8 mouse cellular contexts compared by ENCODE assay signal in genomic region chr12:83689087-83689432, GRCm38 (mm10). TPM values are rescaled to one million over a fixed set of nuclear protein-coding genes. Genes with fewer than 3 reads are reported as not detected.
DNase-seq lines count a peak whose midpoint lies in the region; ATAC-seq and TF ChIP-seq lines count a peak whose summit lies in the region.

No protein-coding gene starts in this region.

- H3K9ac ChIP-seq in kidney, embryonic 14.5 days (ENCODE audit: low read depth, low read length) = peak overlapping the region; percentile 87
- peak overlapping the region; percentile 89 for H3K9ac ChIP-seq in hindbrain, embryonic 11.5 days (ENCODE audit: low read depth, low read length)

- no peaks in the 10 kb centered on the region; the same call in 1 of the 2 replicates for H3K36me3 ChIP-seq in kidney, embryonic 14.5 days (ENCODE audit: control insufficient read depth, insufficient read depth, low read length)
- H3K36me3 ChIP-seq in hindbrain, embryonic 11.5 days (ENCODE audit: control insufficient read depth, insufficient read depth, low read length) = no peaks in the 10 kb centered on the region
- peaks cover 17% of the 10 kb centered on the region for H3K36me3 ChIP-seq in midbrain, embryonic 10.5 days

- DNase-seq in kidney, postnatal 14 days = no peak
- DNase-seq in hindbrain, embryonic 11.5 days (ENCODE audit: low spot score) = no peak
- DNase-seq in midbrain, embryonic 10.5 days (ENCODE audit: low spot score) = no peak
- DNase-seq in frontal cortex, postnatal 36 days (ENCODE audit: low spot score in 2 of 2) = no peak
- DNase-seq in retina, postnatal 1 day = no peak
- no peak for DNase-seq in left cerebral cortex, adult 18-20 months (ENCODE audit: low spot score in 2 of 2)

- peak overlapping the region; percentile 75 for H3K4me2 ChIP-seq in kidney, embryonic 14.5 days (replicated peaks; ENCODE audit: low read depth, low read length)
- peak overlapping the region; percentile 74 for H3K4me2 ChIP-seq in hindbrain, embryonic 11.5 days (replicated peaks; ENCODE audit: low read depth, low read length)

- H3K9me3 ChIP-seq in kidney, embryonic 14.5 days (ENCODE audit: control insufficient read depth, low read length) = no peaks in the 10 kb centered on the region
- H3K9me3 ChIP-seq in hindbrain, embryonic 11.5 days (ENCODE audit: control insufficient read depth, low read length) = no peaks in the 10 kb centered on the region
- no peaks in the 10 kb centered on the region for H3K9me3 ChIP-seq in midbrain, embryonic 10.5 days (replicated peaks)

- peak overlapping the region; percentile 91; the same call in 1 of the 2 replicates for H3K27ac ChIP-seq in kidney, embryonic 14.5 days (ENCODE audit: low read depth, low read length)
- H3K27ac ChIP-seq in bone marrow macrophage, adult 2 months (ENCODE audit: insufficient read depth, low read depth, low read length) = peak overlapping the region; percentile 87
- H3K27ac ChIP-seq in hindbrain, embryonic 11.5 days (ENCODE audit: low read depth, low read length) = peak overlapping the region; percentile 85; the same call in 1 of the 2 replicates
- H3K27ac ChIP-seq in midbrain, embryonic 10.5 days (replicated peaks) = peak overlapping the region; percentile 94

- 22% methylated on average over 6 of the region's 6 CpGs for WGBS in kidney, embryonic 14.5 days
- WGBS in hindbrain, embryonic 11.5 days = 40% methylated on average over 6 of the region's 6 CpGs
- 43% methylated on average over 6 of the region's 6 CpGs for WGBS in midbrain, embryonic 10.5 days

- TF ChIP-seq POLR2A in bone marrow macrophage, adult 2 months (IDR thresholded peaks at IDR 0.05; ENCODE audit: borderline replicate concordance, low read depth, low read length) = no peak

- H3K27me3 ChIP-seq in kidney, embryonic 14.5 days (ENCODE audit: control insufficient read depth, insufficient read depth, low read length) = no peaks in the 10 kb centered on the region
- no peaks in the 10 kb centered on the region for H3K27me3 ChIP-seq in hindbrain, embryonic 11.5 days (ENCODE audit: control insufficient read depth, insufficient read depth, low read length)
- no peaks in the 10 kb centered on the region for H3K27me3 ChIP-seq in midbrain, embryonic 10.5 days (ENCODE audit: low read depth, poor library complexity, severe bottlenecking)

- no peak for TF ChIP-seq CTCF in bone marrow macrophage, adult 2 months (IDR thresholded peaks at IDR 0.05; ENCODE audit: low read depth, low read length)

- no peak for ATAC-seq in kidney, embryonic 14.5 days (ENCODE audit: low FRiP score, low TSS enrichment)
- ATAC-seq in hindbrain, embryonic 11.5 days (ENCODE audit: low FRiP score) = no peak

- peak overlapping the region; percentile 95 for H3K4me3 ChIP-seq in kidney, embryonic 14.5 days (ENCODE audit: low read length)
- peak overlapping the region; percentile 73 for H3K4me3 ChIP-seq in bone marrow macrophage, adult 2 months (ENCODE audit: insufficient read depth, low read length)
- peak overlapping the region; percentile 92 for H3K4me3 ChIP-seq in hindbrain, embryonic 11.5 days (ENCODE audit: low read depth, low read length)
- peak overlapping the region; percentile 90 for H3K4me3 ChIP-seq in midbrain, embryonic 10.5 days

- peaks cover 17% of the 10 kb centered on the region; the same call in 1 of the 2 replicates for H3K4me1 ChIP-seq in kidney, embryonic 14.5 days (ENCODE audit: control insufficient read depth, insufficient read depth, low read length)
- H3K4me1 ChIP-seq in bone marrow macrophage, adult 2 months (ENCODE audit: control insufficient read depth, insufficient read depth, low read length) = peaks cover 31% of the 10 kb centered on the region
- H3K4me1 ChIP-seq in hindbrain, embryonic 11.5 days (replicated peaks; ENCODE audit: control insufficient read depth, insufficient read depth, low read length) = no peaks in the 10 kb centered on the region
- H3K4me1 ChIP-seq in midbrain, embryonic 10.5 days = peaks cover 28% of the 10 kb centered on the region

RNA-seq across cellular contexts. Expression of gene Psen1, which starts 1.1 kb away (rescaled TPM):
- polyA plus RNA-seq in kidney, embryonic 14.5 days (2014; fragmentation: Nextera tagmentation; extraction: Ambion mirVana) = 43.2 and 72.9 TPM in 2 replicates
- 83.6 and 85.8 TPM in 2 replicates for polyA plus RNA-seq in bone marrow macrophage, adult 2 months (2012; ENCODE audit: insufficient read depth, insufficient read length, missing spikeins)
- polyA plus RNA-seq in hindbrain, embryonic 11.5 days (2014; fragmentation: Nextera tagmentation; extraction: Ambion mirVana) = 76.3 and 76.6 TPM in 2 replicates
- 68.7 and 70.0 TPM in 2 replicates for polyA plus RNA-seq in midbrain, embryonic 10.5 days (2016; fragmentation: Nextera tagmentation; extraction: Ambion mirVana)
- total RNA-seq in left cerebral cortex, adult 18-20 months (2021) = 10 to 100 TPM; 59.4 to 72.0 TPM

RNA-seq across cellular contexts. Expression of gene Rbm25, which starts 58.0 kb away (rescaled TPM):
- polyA plus RNA-seq in kidney, embryonic 14.5 days (2014; fragmentation: Nextera tagmentation; extraction: Ambion mirVana) = 277 and 284 TPM in 2 replicates
- polyA plus RNA-seq in bone marrow macrophage, adult 2 months (2012; ENCODE audit: insufficient read depth, insufficient read length, missing spikeins) = 167 and 202 TPM in 2 replicates
- 259 and 316 TPM in 2 replicates for polyA plus RNA-seq in hindbrain, embryonic 11.5 days (2014; fragmentation: Nextera tagmentation; extraction: Ambion mirVana)
- 284 and 314 TPM in 2 replicates for polyA plus RNA-seq in midbrain, embryonic 10.5 days (2016; fragmentation: Nextera tagmentation; extraction: Ambion mirVana)
- 100 to 1,000 TPM; 101 TPM for total RNA-seq in left cerebral cortex, adult 18-20 months (2021)
